ENCODE assay signal across 19 mouse cellular contexts in genomic region chr5:36678799-36679198, GRCm38 (mm10). TPM values are rescaled to one million over a fixed set of nuclear protein-coding genes. Genes with fewer than 3 reads are reported as not detected.
DNase-seq lines count a peak whose midpoint lies in the region; ATAC-seq and TF ChIP-seq lines count a peak whose summit lies in the region.
"Had no signal": no experiment of that assay in that cellular context is flagged by ENCODE, and none has a peak within 500 bp of the region (broad histone marks: within the 10 kb centered on the region; RNA-seq: fewer than 3 reads in every experiment).

No protein-coding gene starts in this region.

- 24% methylated on average over 1 of the region's 1 CpGs for WGBS in intestine, embryonic 16.5 days
- 44% methylated on average over 1 of the region's 1 CpGs for WGBS in intestine, embryonic 15.5 days
- 22% methylated on average over 1 of the region's 1 CpGs for WGBS in intestine, postnatal 0 days
- WGBS in hindbrain, embryonic 10.5 days = 74% methylated on average over 1 of the region's 1 CpGs

- peaks cover 16% of the 10 kb centered on the region for H3K4me1 ChIP-seq in intestine, embryonic 16.5 days (ENCODE audit: control insufficient read depth, insufficient read depth, low read length)
- peaks cover 8% of the 10 kb centered on the region for H3K4me1 ChIP-seq in intestine, embryonic 15.5 days (replicated peaks)
- 0 out of 2 replicates have a peak, but pooled peaks cover 10% of the 10 kb centered on the region for H3K4me1 ChIP-seq in intestine, postnatal 0 days (replicated peaks; ENCODE audit: control insufficient read depth, insufficient read depth, low read length)
- H3K4me1 ChIP-seq in hindbrain, embryonic 10.5 days (replicated peaks) = peaks cover 8% of the 10 kb centered on the region; the same call in 1 of the 2 replicates
- H3K4me1 ChIP-seq: hindbrain, embryonic 13.5 days had no signal

- DNase-seq in 3134 (ENCODE audit: extremely low read depth, insufficient read length, low spot score) (peak; percentile 15), 3T3-L1 (ENCODE audit: low read depth, low spot score) (peak; percentile 71)
- DNase-seq in neural tube, embryonic 10.5 days (ENCODE audit: extremely low spot score, low spot score) = no peak
- no peak for DNase-seq in hindbrain, embryonic 10.5 days (ENCODE audit: low spot score)
- DNase-seq in cerebellum, adult 8-10 months = no peak
- DNase-seq: cerebellum, postnatal 36 days; gastrocnemius, postnatal 14 days; kidney, adult 11 months; layer of hippocampus, adult 9-11 months; lung, adult 2 months; lung, postnatal 4 days; right cerebral cortex, postnatal 14 days; thymus, postnatal 4 days had no signal

- no peak overlapping the region for H3K4me2 ChIP-seq in intestine, embryonic 16.5 days (ENCODE audit: low read depth, low read length)
- H3K4me2 ChIP-seq in intestine, embryonic 15.5 days (replicated peaks) = no peak overlapping the region
- H3K4me2 ChIP-seq in intestine, postnatal 0 days (replicated peaks; ENCODE audit: low read depth) = no peak overlapping the region
- H3K4me2 ChIP-seq: heart, embryonic 11.5 days; hindbrain, embryonic 13.5 days; midbrain, embryonic 13.5 days had no signal

- no peaks in the 10 kb centered on the region for H3K27me3 ChIP-seq in intestine, embryonic 16.5 days (replicated peaks; ENCODE audit: control insufficient read depth, insufficient read depth, low read length)
- H3K27me3 ChIP-seq in intestine, embryonic 15.5 days (replicated peaks) = no peaks in the 10 kb centered on the region
- no peaks in the 10 kb centered on the region for H3K27me3 ChIP-seq in intestine, postnatal 0 days (replicated peaks; ENCODE audit: control insufficient read depth, insufficient read depth, low read length)
- no peaks in the 10 kb centered on the region for H3K27me3 ChIP-seq in hindbrain, embryonic 10.5 days (ENCODE audit: insufficient read depth, poor library complexity, severe bottlenecking)
- H3K27me3 ChIP-seq: hindbrain, embryonic 13.5 days; midbrain, embryonic 13.5 days had no signal

- H3K9me3 ChIP-seq in intestine, embryonic 16.5 days (ENCODE audit: control insufficient read depth, low read length) = no peaks in the 10 kb centered on the region
- no peaks in the 10 kb centered on the region for H3K9me3 ChIP-seq in intestine, embryonic 15.5 days
- no peaks in the 10 kb centered on the region for H3K9me3 ChIP-seq in intestine, postnatal 0 days (ENCODE audit: control insufficient read depth)
- H3K9me3 ChIP-seq in hindbrain, embryonic 10.5 days = no peaks in the 10 kb centered on the region
- H3K9me3 ChIP-seq: hindbrain, embryonic 13.5 days; midbrain, embryonic 13.5 days had no signal

- no peaks in the 10 kb centered on the region for H3K36me3 ChIP-seq in intestine, embryonic 16.5 days (ENCODE audit: control insufficient read depth, insufficient read depth, low read length)
- H3K36me3 ChIP-seq in intestine, embryonic 15.5 days = no peaks in the 10 kb centered on the region
- no peaks in the 10 kb centered on the region for H3K36me3 ChIP-seq in intestine, postnatal 0 days (ENCODE audit: control insufficient read depth, insufficient read depth)
- H3K36me3 ChIP-seq in hindbrain, embryonic 10.5 days = no peaks in the 10 kb centered on the region
- H3K36me3 ChIP-seq: hindbrain, embryonic 13.5 days; midbrain, embryonic 13.5 days had no signal

- no peak for TF ChIP-seq CTCF in intestine, postnatal 0 days (IDR thresholded peaks at IDR 0.05; ENCODE audit: low read depth)

- H3K4me3 ChIP-seq in intestine, embryonic 16.5 days (ENCODE audit: low read length) = no peak overlapping the region
- H3K4me3 ChIP-seq in intestine, embryonic 15.5 days (replicated peaks) = no peak overlapping the region
- H3K4me3 ChIP-seq in intestine, postnatal 0 days (ENCODE audit: low read depth, low read length) = no peak overlapping the region
- no peak overlapping the region for H3K4me3 ChIP-seq in hindbrain, embryonic 10.5 days
- H3K4me3 ChIP-seq: hindbrain, embryonic 13.5 days; midbrain, embryonic 13.5 days had no signal

- no peak overlapping the region for H3K9ac ChIP-seq in intestine, embryonic 16.5 days (ENCODE audit: low read depth, low read length)
- no peak overlapping the region for H3K9ac ChIP-seq in intestine, embryonic 15.5 days
- H3K9ac ChIP-seq in intestine, postnatal 0 days (ENCODE audit: low read depth, low read length) = no peak overlapping the region
- H3K9ac ChIP-seq: hindbrain, embryonic 13.5 days; midbrain, embryonic 13.5 days had no signal

- H3K27ac ChIP-seq in intestine, embryonic 16.5 days (ENCODE audit: low read length) = no peak overlapping the region
- H3K27ac ChIP-seq in intestine, embryonic 15.5 days = no peak overlapping the region
- no peak overlapping the region for H3K27ac ChIP-seq in intestine, postnatal 0 days (ENCODE audit: low read depth, low read length)
- no peak overlapping the region for H3K27ac ChIP-seq in hindbrain, embryonic 10.5 days
- H3K27ac ChIP-seq: hindbrain, embryonic 13.5 days; midbrain, embryonic 13.5 days had no signal

- ATAC-seq in intestine, embryonic 16.5 days = peak; percentile 42; the same call in 1 of the 2 replicates
- ATAC-seq in intestine, embryonic 15.5 days = no peak
- ATAC-seq in intestine, postnatal 0 days = peak; percentile 44; the same call in 1 of the 2 replicates
- ATAC-seq: midbrain, embryonic 13.5 days had no signal

RNA-seq across cellular contexts. Expression of gene D5Ertd579e, which starts 17.0 kb away (rescaled TPM):
- 14.0 and 14.2 TPM in 2 replicates for polyA plus RNA-seq in intestine, embryonic 16.5 days (2015; fragmentation: Nextera tagmentation; extraction: Ambion mirVana)
- polyA plus RNA-seq in intestine, embryonic 15.5 days (2015; fragmentation: Nextera tagmentation; extraction: Ambion mirVana) = 15.6 and 16.7 TPM in 2 replicates
- 19.6 and 22.5 TPM in 2 replicates for polyA plus RNA-seq in intestine, postnatal 0 days (2015; fragmentation: Nextera tagmentation; extraction: Ambion mirVana)
- polyA plus RNA-seq in hindbrain, embryonic 10.5 days (2016; fragmentation: Nextera tagmentation; extraction: Ambion mirVana) = 25.9 and 28.2 TPM in 2 replicates

Comparison
In these comparisons a context has a peak if more than half of its experiments do, and no peak if none do; other contexts are left out.
1. DNase-seq: peak in 3134 (single experiment) and 3T3-L1 (single experiment); none in neural tube, embryonic 10.5 days (single experiment), hindbrain, embryonic 10.5 days (single experiment) and cerebellum, adult 8-10 months (single experiment).